Mouse (Mus musculus): ENCODE measurements at regions not wholly inside any gene's neighbourhood (a gene's known extent, or its start where the extent isn't known, plus 50 kb on each side); places are given as distances from the start of the nearest gene placed in this dataset.

DNA sequence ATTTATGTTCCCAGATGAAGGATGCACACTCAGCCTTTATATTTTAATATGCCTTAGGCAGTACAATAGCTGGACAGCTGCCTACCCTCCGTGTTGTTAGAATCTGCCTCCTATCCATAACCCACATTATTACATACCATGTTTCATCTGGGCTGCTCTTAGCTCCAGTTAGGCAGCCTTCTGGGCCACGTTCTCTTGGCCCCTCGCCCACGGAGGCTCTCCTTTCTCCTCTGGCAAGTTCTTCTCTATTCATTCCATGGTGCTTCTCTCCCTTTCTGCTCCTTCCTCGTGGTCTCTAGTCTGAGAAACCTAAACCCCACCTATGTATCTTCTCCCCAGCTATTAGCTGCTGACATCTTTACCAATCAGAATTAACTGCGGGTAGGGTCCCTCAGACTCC, 152.7 kb upstream of the Hs6st1 start:
- Histone ChIP-seq H3K4me3 (ENCODE audit: insufficient read depth, low read depth, low read length) (no peak overlapping the region), H3K36me3 (ENCODE audit: control insufficient read depth, insufficient read depth, low read length) (no peaks in the 10 kb centered on the region), H3K4me1 (ENCODE audit: control insufficient read depth, insufficient read depth, low read length) (no peaks in the 10 kb centered on the region), H3K27me3 (replicated peaks; ENCODE audit: control insufficient read depth, insufficient read depth, low read length) (no peaks in the 10 kb centered on the region), H3K27ac (ENCODE audit: insufficient read depth, low read depth, low read length) (no peak overlapping the region)
- no peak for DNase-seq
- no peak for TF ChIP-seq CTCF (conservative IDR thresholded peaks at IDR 0.05; ENCODE audit: insufficient read depth, insufficient read length, low read depth, low read length)
- TF ChIP-seq POLR2A (IDR thresholded peaks at IDR 0.05; ENCODE audit: low read depth, low read length), result no peak
- WGBS, result 86% methylated on average over 6 of the region's 6 CpGs

DNA sequence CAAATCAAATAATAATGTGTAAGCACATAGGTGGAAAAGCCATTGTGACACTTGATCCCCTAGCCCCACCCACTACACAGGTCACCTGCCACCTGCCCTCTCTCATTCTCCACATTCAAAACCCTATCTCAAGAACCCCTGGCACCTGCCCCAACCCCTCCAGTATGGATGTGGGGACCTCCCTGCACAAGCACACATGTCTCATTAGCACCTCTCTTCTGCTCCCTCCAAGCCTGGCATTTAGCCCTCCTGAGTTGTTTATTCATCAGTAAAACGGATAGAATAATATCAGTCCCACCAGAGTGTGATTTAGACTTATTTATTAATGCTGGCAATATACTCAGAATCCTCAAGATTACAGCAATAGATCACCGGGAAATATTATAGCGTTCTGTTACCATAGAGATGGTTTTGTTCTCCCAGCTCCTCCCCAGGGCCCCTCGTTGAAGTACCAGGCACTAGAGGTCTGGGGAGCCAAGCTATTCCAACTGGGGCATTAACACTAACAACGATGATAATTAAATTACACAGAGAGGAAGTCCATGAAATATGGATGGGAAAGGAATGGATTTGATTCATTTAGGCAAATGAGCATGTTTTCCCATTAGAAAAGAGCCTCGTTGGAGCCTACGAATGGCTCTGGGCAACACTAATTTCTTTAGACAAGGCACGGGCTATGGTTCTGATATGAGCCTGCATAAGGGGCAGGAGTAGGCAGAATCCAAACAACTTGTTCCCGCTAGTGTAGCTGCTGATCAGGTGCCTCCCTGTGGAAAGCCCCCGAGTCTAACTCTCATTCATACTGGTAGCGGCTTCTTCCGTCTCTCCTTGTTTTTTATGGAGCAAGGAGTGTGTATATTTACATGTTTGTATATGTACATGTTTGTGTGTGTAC, 148.1 kb upstream of the Hs6st1 start:
- Histone ChIP-seq H3K4me3 (ENCODE audit: insufficient read depth, low read depth, low read length) (no peak overlapping the region), H3K36me3 (ENCODE audit: control insufficient read depth, insufficient read depth, low read length) (no peaks in the 10 kb centered on the region), H3K4me1 (ENCODE audit: control insufficient read depth, insufficient read depth, low read length) (no peaks in the 10 kb centered on the region), H3K27ac (ENCODE audit: insufficient read depth, low read depth, low read length) (no peak overlapping the region), H3K27me3 (replicated peaks; ENCODE audit: control insufficient read depth, insufficient read depth, low read length) (no peaks in the 10 kb centered on the region)
- TF ChIP-seq POLR2A (IDR thresholded peaks at IDR 0.05; ENCODE audit: low read depth, low read length), result no peak
- TF ChIP-seq CTCF (conservative IDR thresholded peaks at IDR 0.05; ENCODE audit: insufficient read depth, insufficient read length, low read depth, low read length), result no peak
- DNase-seq, result no peak
- WGBS, result 80% methylated on average over 12 of the region's 12 CpGs

DNA sequence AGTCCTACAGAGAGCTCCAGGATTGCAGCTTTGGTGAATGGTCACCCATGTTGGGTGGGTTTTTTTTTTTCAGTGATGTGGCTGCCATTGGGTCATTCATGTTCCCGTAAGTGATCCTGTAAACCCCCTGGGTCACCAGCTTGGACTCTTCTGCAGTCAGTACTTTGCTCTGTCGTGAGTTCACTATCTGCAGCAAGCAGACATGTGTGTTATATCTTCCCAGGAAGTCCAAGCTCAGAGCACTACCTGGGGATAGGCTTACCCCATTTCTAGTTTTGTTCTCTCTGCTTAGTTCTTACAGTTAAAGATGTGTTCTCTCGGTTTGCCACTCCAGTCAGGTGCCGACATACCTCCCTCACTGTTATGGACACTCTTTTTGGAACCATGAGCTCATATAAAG, 143.4 kb upstream of the Hs6st1 start:
- no peak for DNase-seq
- WGBS, result 92% methylated on average over 4 of the region's 4 CpGs

DNA sequence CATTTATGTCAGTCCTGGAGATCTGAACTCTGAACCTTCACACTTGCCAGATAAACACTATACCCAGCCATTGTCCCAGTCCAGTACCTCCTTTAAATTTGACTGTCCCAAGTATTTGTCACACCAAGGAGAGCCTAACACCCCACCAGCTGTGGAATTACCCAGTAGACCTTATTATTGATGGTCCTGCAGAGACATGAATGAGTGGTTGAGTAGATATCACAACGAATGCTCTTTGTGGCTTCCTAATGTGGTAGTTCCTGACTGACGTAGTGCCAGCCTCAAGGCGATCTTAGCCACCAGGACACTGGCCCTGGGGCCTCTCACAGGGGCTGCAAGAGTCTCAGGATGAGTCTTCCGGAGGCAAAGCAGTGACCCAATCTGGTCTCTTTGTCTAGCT, 142.9 kb upstream of the Hs6st1 start:
- WGBS, result 89% methylated on average over 4 of the region's 4 CpGs
- TF ChIP-seq POLR2A (IDR thresholded peaks at IDR 0.05; ENCODE audit: low read depth, low read length) (no peak), CTCF (conservative IDR thresholded peaks at IDR 0.05; ENCODE audit: insufficient read depth, insufficient read length, low read depth, low read length) (no peak)
- no peak for DNase-seq
- H3K27me3 ChIP-seq (replicated peaks; ENCODE audit: control insufficient read depth, insufficient read depth, low read length), result no peaks in the 10 kb centered on the region
- H3K4me3 ChIP-seq (ENCODE audit: insufficient read depth, low read depth, low read length), result no peak overlapping the region
- H3K4me1 ChIP-seq (ENCODE audit: control insufficient read depth, insufficient read depth, low read length), result no peaks in the 10 kb centered on the region
- H3K36me3 ChIP-seq (ENCODE audit: control insufficient read depth, insufficient read depth, low read length), result no peaks in the 10 kb centered on the region
- no peak overlapping the region for H3K27ac ChIP-seq (ENCODE audit: insufficient read depth, low read depth, low read length)

More for the DNA sequence above, 143.4 kb upstream of the Hs6st1 start:
- Histone ChIP-seq H3K4me1 (ENCODE audit: control insufficient read depth, insufficient read depth, low read length) (no peaks in the 10 kb centered on the region), H3K27ac (ENCODE audit: insufficient read depth, low read depth, low read length) (no peak overlapping the region), H3K36me3 (ENCODE audit: control insufficient read depth, insufficient read depth, low read length) (no peaks in the 10 kb centered on the region), H3K4me3 (ENCODE audit: insufficient read depth, low read depth, low read length) (no peak overlapping the region), H3K27me3 (replicated peaks; ENCODE audit: control insufficient read depth, insufficient read depth, low read length) (no peaks in the 10 kb centered on the region)
- no peak for TF ChIP-seq POLR2A (IDR thresholded peaks at IDR 0.05; ENCODE audit: low read depth, low read length)
- no peak for TF ChIP-seq CTCF (conservative IDR thresholded peaks at IDR 0.05; ENCODE audit: insufficient read depth, insufficient read length, low read depth, low read length)

DNA sequence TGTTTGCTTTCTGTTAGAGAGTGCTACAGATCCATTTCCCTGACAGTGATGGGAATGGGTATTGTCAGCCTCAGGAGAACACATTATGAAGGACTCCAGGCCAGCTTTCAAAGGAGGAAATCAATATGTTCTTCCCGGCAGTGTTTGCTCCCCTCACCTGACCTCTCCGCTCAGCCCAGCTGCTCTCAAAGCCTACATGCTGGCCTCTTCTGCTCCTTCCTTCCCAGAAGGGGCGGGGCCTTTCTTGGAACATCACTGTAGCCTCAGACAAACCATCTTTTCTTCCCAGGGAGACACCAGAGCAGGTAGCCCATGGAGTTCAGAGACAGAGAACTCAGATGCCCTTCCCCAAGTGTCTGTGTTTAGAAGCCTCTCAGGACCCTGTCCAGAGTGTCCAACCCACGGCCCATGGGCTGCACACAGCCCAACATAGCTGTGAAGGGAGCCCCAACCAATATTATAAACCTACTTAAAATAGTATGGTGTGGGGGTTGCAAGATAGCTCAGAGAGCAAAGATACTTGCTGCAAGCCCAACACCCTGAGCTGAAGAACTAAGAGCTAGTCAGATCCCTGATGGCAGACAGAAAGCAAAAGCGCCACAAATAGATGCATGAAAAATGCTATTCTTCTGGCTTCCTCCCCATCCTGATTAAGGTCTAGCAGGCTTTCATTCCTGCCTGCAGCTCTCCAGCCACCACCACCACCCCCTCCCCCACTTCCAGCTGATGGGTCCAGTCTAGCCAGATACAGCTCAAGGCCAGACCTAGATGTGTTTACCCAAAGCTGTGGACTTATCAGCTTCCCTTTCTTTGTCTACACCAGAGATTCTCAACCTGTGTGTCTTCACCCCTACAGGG, 141.8 kb upstream of the Hs6st1 start:
- Histone ChIP-seq H3K27me3 (replicated peaks; ENCODE audit: control insufficient read depth, insufficient read depth, low read length) (no peaks in the 10 kb centered on the region), H3K27ac (ENCODE audit: insufficient read depth, low read depth, low read length) (no peak overlapping the region), H3K4me3 (ENCODE audit: insufficient read depth, low read depth, low read length) (no peak overlapping the region), H3K4me1 (ENCODE audit: control insufficient read depth, insufficient read depth, low read length) (no peaks in the 10 kb centered on the region), H3K36me3 (ENCODE audit: control insufficient read depth, insufficient read depth, low read length) (no peaks in the 10 kb centered on the region)
- DNase-seq, result peak; percentile 19
- 64% methylated on average over 5 of the region's 5 CpGs for WGBS
- TF ChIP-seq CTCF (conservative IDR thresholded peaks at IDR 0.05; ENCODE audit: insufficient read depth, insufficient read length, low read depth, low read length) (no peak), POLR2A (IDR thresholded peaks at IDR 0.05; ENCODE audit: low read depth, low read length) (no peak)

DNA sequence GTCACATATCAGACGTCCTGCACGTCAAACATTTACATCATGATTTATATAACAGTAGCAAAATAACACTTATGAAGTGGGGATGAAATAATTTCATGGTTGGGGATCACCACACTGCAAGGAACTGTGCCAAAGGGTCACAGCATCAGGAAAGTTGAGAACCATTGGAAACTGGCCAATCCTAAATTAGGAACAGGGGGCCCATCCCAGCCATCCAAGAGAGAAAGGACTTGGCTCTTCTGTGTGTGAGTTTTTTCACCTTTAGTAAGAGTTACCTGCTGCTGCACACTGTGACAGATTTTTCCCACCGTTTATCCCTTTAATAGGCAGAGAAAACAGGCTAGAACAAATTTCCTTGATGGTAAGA, 141.2 kb upstream of the Hs6st1 start:
- no peak overlapping the region for H3K27ac ChIP-seq (ENCODE audit: insufficient read depth, low read depth, low read length)

DNA sequence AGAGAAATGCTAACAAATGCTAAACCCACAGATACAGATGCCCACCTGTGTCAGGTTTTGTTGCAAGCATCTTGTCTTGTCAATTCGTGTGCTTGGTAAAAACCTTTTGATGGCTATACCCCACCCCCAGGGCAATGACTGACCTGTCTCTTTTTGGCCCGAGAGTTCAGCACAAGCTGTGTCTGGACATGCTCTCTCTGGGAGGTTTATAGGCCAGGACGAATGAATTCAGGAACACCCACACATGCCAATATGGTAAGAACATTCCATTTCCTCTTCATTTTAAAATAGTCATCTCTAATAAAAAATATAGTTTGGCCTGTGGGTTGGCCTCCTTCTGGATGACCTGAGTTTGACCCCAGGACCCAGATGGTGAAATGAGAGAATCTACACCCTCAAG, 137.8 kb upstream of the Hs6st1 start:
- no peak for TF ChIP-seq CTCF (conservative IDR thresholded peaks at IDR 0.05; ENCODE audit: insufficient read depth, insufficient read length, low read depth, low read length)
- no peak for TF ChIP-seq POLR2A (IDR thresholded peaks at IDR 0.05; ENCODE audit: low read depth, low read length)
- WGBS, result 30% methylated on average over 3 of the region's 3 CpGs
- Histone ChIP-seq H3K36me3 (ENCODE audit: control insufficient read depth, insufficient read depth, low read length) (no peaks in the 10 kb centered on the region), H3K27me3 (replicated peaks; ENCODE audit: control insufficient read depth, insufficient read depth, low read length) (no peaks in the 10 kb centered on the region), H3K4me3 (ENCODE audit: insufficient read depth, low read depth, low read length) (no peak overlapping the region), H3K4me1 (ENCODE audit: control insufficient read depth, insufficient read depth, low read length) (no peaks in the 10 kb centered on the region), H3K27ac (ENCODE audit: insufficient read depth, low read depth, low read length) (no peak overlapping the region)
- DNase-seq, result no peak

More for the DNA sequence above, 141.2 kb upstream of the Hs6st1 start:
- Histone ChIP-seq H3K4me3 (ENCODE audit: insufficient read depth, low read depth, low read length) (no peak overlapping the region), H3K4me1 (ENCODE audit: control insufficient read depth, insufficient read depth, low read length) (no peaks in the 10 kb centered on the region), H3K27me3 (replicated peaks; ENCODE audit: control insufficient read depth, insufficient read depth, low read length) (no peaks in the 10 kb centered on the region), H3K36me3 (ENCODE audit: control insufficient read depth, insufficient read depth, low read length) (no peaks in the 10 kb centered on the region)
- TF ChIP-seq POLR2A (IDR thresholded peaks at IDR 0.05; ENCODE audit: low read depth, low read length), result no peak
- TF ChIP-seq CTCF (conservative IDR thresholded peaks at IDR 0.05; ENCODE audit: insufficient read depth, insufficient read length, low read depth, low read length), result no peak
- 48% methylated on average over 3 of the region's 3 CpGs for WGBS
- no peak for DNase-seq

Data from kidney, adult 2 months (tissue).